In the genomic region with DNA sequence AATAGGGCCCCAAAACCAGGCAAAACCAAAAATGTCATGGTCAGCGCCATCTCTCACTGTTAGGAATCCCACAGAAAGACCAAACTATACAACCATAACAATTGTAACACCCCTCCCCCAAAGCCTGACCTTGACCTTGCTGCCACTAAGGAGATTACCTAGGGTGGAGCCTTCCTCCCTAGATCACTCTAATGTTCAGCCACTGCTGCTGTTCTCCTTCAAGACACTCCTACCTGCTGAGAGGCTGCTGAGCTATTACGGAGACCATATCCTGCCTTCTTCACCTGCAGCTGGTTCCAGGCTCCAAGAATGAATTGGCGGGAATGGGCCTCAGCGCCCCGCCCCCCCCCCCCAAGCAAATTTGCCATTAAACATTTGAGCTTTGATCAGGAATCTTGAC, we compare ENCODE assay signal across 18 mouse cellular contexts.
"Had no signal": no experiment of that assay in that cellular context is flagged by ENCODE, and none has a peak within 500 bp of the region (broad histone marks: within the 10 kb centered on the region; RNA-seq: fewer than 3 reads in every experiment).

No protein-coding gene starts in this region.

- H3K9me3 ChIP-seq: midbrain, embryonic 10.5 days; midbrain, embryonic 12.5 days; neural tube, embryonic 13.5 days; neural tube, embryonic 15.5 days had no signal

- H3K9ac ChIP-seq: lung, embryonic 14.5 days; midbrain, embryonic 12.5 days; neural tube, embryonic 13.5 days; neural tube, embryonic 15.5 days had no signal

- H3K36me3 ChIP-seq: midbrain, embryonic 10.5 days; midbrain, embryonic 12.5 days; neural tube, embryonic 13.5 days; neural tube, embryonic 15.5 days had no signal

- H3K4me3 ChIP-seq: midbrain, embryonic 10.5 days; midbrain, embryonic 12.5 days; myocyte; neural tube, embryonic 13.5 days; neural tube, embryonic 15.5 days had no signal

- H3K4me1 ChIP-seq: midbrain, embryonic 10.5 days; midbrain, embryonic 12.5 days; neural tube, embryonic 13.5 days; neural tube, embryonic 15.5 days had no signal

- H3K27me3 ChIP-seq: midbrain, embryonic 12.5 days; neural tube, embryonic 13.5 days; neural tube, embryonic 15.5 days had no signal

- H3K27ac ChIP-seq: midbrain, embryonic 10.5 days; midbrain, embryonic 12.5 days; neural tube, embryonic 13.5 days; neural tube, embryonic 15.5 days had no signal

- DNase-seq: lung, adult 18-20 months; lung, embryonic 14.5 days; lung, postnatal 10 days; lung, postnatal 4 days; midbrain, embryonic 14.5 days; retina, postnatal 1 day; right cerebral cortex, adult 18-20 months; right cerebral cortex, postnatal 25 days; right cerebral cortex, postnatal 4 days; spleen, adult 18-20 months; thymus, adult 18-20 months; thymus, postnatal 14 days; thymus, postnatal 36 days had no signal
